Mouse (Mus musculus): ENCODE results near the gene Pik3c2a. TPM values are rescaled to one million over a fixed set of nuclear protein-coding genes. Genes with fewer than 3 reads are reported as not detected.
"Not testable (repeated sequence)": the region's sequence is repeated elsewhere in the genome, so short reads cannot be mapped to it uniquely, and the experiment has no call there.

The Pik3c2a gene
- polyA plus RNA-seq, 1 experiment from 2014 or later = 4.8 TPM

GRCm38 (mm10) chr7:116379181-116379580 lies 64.1 kb downstream of the Pik3c2a start:
- ATAC-seq; H3K4me1 ChIP-seq (ENCODE audit: insufficient read depth); H3K4me3 ChIP-seq (ENCODE audit: low read depth, low read length); H3K9me3 ChIP-seq (ENCODE audit: low read length); DNase-seq; H3K4me2 ChIP-seq (ENCODE audit: low read depth, low read length); H3K27ac ChIP-seq (ENCODE audit: low read depth); H3K9ac ChIP-seq (replicated peaks); H3K27me3 ChIP-seq (ENCODE audit: insufficient read depth, low read length): not testable (repeated sequence)
- TF ChIP-seq CTCF (IDR thresholded peaks at IDR 0.05; ENCODE audit: low read depth) = 0 out of 2 replicates have a peak, but pooled peaks have one; percentile 3
- peaks cover 19% of the 10 kb centered on the region for H3K36me3 ChIP-seq (replicated peaks; ENCODE audit: insufficient read depth, low read length)
- 84% methylated on average over 6 of the region's 6 CpGs for WGBS (ENCODE audit: insufficient replicate concordance)

DNA sequence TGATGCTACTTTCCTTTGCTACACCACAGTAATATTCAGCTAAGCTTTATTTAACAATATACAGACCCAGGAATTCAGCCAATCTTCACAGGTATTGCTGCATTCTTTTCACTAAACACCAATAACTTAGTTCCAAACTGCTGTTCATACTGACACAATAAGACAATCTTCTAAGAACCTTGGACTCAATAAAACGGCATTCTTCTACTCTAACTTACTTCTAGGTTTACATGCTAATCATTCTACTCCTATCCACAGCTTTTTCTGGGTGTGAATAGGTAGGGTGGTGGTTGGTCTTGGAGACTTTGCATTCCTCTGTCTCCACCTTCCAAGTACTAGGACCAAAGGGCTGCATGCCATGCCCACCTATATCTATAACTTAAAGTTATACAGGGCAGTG lies 69.0 kb downstream of the Pik3c2a start:
- Histone ChIP-seq H3K4me2 (ENCODE audit: low read depth, low read length) (no peak overlapping the region), H3K9me3 (ENCODE audit: low read length) (no peaks in the 10 kb centered on the region), H3K4me3 (ENCODE audit: low read depth, low read length) (no peak overlapping the region), H3K9ac (replicated peaks) (no peak overlapping the region), H3K27ac (ENCODE audit: low read depth) (no peak overlapping the region), H3K27me3 (ENCODE audit: insufficient read depth, low read length) (no peaks in the 10 kb centered on the region), H3K36me3 (replicated peaks; ENCODE audit: insufficient read depth, low read length) (peaks cover 30% of the 10 kb centered on the region), H3K4me1 (ENCODE audit: insufficient read depth) (no peaks in the 10 kb centered on the region; the same call in 1 of the 2 replicates)
- no peak for TF ChIP-seq EP300 (IDR thresholded peaks at IDR 0.05; ENCODE audit: low read depth)
- TF ChIP-seq CTCF (IDR thresholded peaks at IDR 0.05; ENCODE audit: low read depth) = no peak
- ATAC-seq (no peak), DNase-seq (no peak)
- 77% methylated on average over 1 of the region's 1 CpGs for WGBS (ENCODE audit: insufficient replicate concordance)

- peak; percentile 76 for DNase-seq
- H3K27ac ChIP-seq (ENCODE audit: low read depth) = no peak overlapping the region
- peak overlapping the region; percentile 49 for H3K4me2 ChIP-seq (ENCODE audit: low read depth, low read length)
Observed at GRCm38 (mm10) chr7:116336226-116336625, 107.0 kb downstream of the Pik3c2a start.

GRCm38 (mm10) chr7:116335133-116335532 lies 108.1 kb downstream of the Pik3c2a start:
- Histone ChIP-seq H3K36me3 (replicated peaks; ENCODE audit: insufficient read depth, low read length) (peaks cover 35% of the 10 kb centered on the region), H3K4me3 (ENCODE audit: low read depth, low read length) (peak overlapping the region; percentile 92), H3K4me1 (ENCODE audit: insufficient read depth) (peaks cover 22% of the 10 kb centered on the region), H3K27me3 (ENCODE audit: insufficient read depth, low read length) (no peaks in the 10 kb centered on the region), H3K4me2 (ENCODE audit: low read depth, low read length) (peak overlapping the region; percentile 91), H3K9me3 (ENCODE audit: low read length) (no peaks in the 10 kb centered on the region), H3K27ac (ENCODE audit: low read depth) (0 out of 2 replicates have a peak overlapping the region, but pooled peaks have one; percentile 74), H3K9ac (replicated peaks) (no peak overlapping the region)
- TF ChIP-seq CTCF (IDR thresholded peaks at IDR 0.05; ENCODE audit: low read depth) (no peak), EP300 (IDR thresholded peaks at IDR 0.05; ENCODE audit: low read depth) (no peak)
- 72% methylated on average over 6 of the region's 6 CpGs for WGBS (ENCODE audit: insufficient replicate concordance)
- ATAC-seq = no peak
- no peak for DNase-seq

More at GRCm38 (mm10) chr7:116336226-116336625, 107.0 kb downstream of the Pik3c2a start:
- TF ChIP-seq CTCF (IDR thresholded peaks at IDR 0.05; ENCODE audit: low read depth) = peak; percentile 73
- no peak for TF ChIP-seq EP300 (IDR thresholded peaks at IDR 0.05; ENCODE audit: low read depth)
- no peak overlapping the region for H3K4me3 ChIP-seq (ENCODE audit: low read depth, low read length)
- 56% methylated on average over 1 of the region's 1 CpGs for WGBS (ENCODE audit: insufficient replicate concordance)
- ATAC-seq = peak; percentile 1; the same call in 1 of the 2 replicates
- peaks cover 31% of the 10 kb centered on the region for H3K36me3 ChIP-seq (replicated peaks; ENCODE audit: insufficient read depth, low read length)
- no peaks in the 10 kb centered on the region for H3K27me3 ChIP-seq (ENCODE audit: insufficient read depth, low read length)
- no peak overlapping the region for H3K9ac ChIP-seq (replicated peaks)
- peaks cover 22% of the 10 kb centered on the region for H3K4me1 ChIP-seq (ENCODE audit: insufficient read depth)
- no peaks in the 10 kb centered on the region for H3K9me3 ChIP-seq (ENCODE audit: low read length)

- Histone ChIP-seq H3K27me3 (ENCODE audit: insufficient read depth, low read length) (no peaks in the 10 kb centered on the region), H3K4me3 (ENCODE audit: low read depth, low read length) (peak overlapping the region; percentile 92), H3K36me3 (replicated peaks; ENCODE audit: insufficient read depth, low read length) (peaks cover 34% of the 10 kb centered on the region), H3K9me3 (ENCODE audit: low read length) (no peaks in the 10 kb centered on the region), H3K4me2 (ENCODE audit: low read depth, low read length) (peak overlapping the region; percentile 91), H3K27ac (ENCODE audit: low read depth) (peak overlapping the region; percentile 74), H3K9ac (replicated peaks) (peak overlapping the region; percentile 98), H3K4me1 (ENCODE audit: insufficient read depth) (peaks cover 22% of the 10 kb centered on the region)
- 13% methylated on average over 8 of the region's 8 CpGs for WGBS (ENCODE audit: insufficient replicate concordance)
- TF ChIP-seq CTCF (IDR thresholded peaks at IDR 0.05; ENCODE audit: low read depth) = no peak
- TF ChIP-seq EP300 (IDR thresholded peaks at IDR 0.05; ENCODE audit: low read depth) = no peak
- no peak for DNase-seq
- no peak for ATAC-seq
Observed at GRCm38 (mm10) chr7:116334669-116335038, 108.6 kb downstream of the Pik3c2a start.

GRCm38 (mm10) chr7:116333713-116334668 lies 109.3 kb downstream of the Pik3c2a start, which contains the start of gene Rps13:
Rps13 (minus strand) TSS chr7:116334195.
- H3K4me3 ChIP-seq (ENCODE audit: low read depth, low read length) = peak within 1 kb of the TSS; percentile 92
- 2% methylated on average over 78 of the region's 78 CpGs for WGBS (ENCODE audit: insufficient replicate concordance)
- DNase-seq (peak; percentile 98), ATAC-seq (peak; percentile 98)
- no peaks in the 10 kb centered on the region for H3K9me3 ChIP-seq (ENCODE audit: low read length)
- TF ChIP-seq CTCF (IDR thresholded peaks at IDR 0.05; ENCODE audit: low read depth) (0 out of 2 replicates have a peak, but pooled peaks have one; percentile 3), EP300 (IDR thresholded peaks at IDR 0.05; ENCODE audit: low read depth) (peak; percentile 8; the same call in 1 of the 2 replicates)
- no peaks in the 10 kb centered on the region for H3K27me3 ChIP-seq (ENCODE audit: insufficient read depth, low read length)
- H3K27ac ChIP-seq (ENCODE audit: low read depth) = peak within 1 kb of the TSS; percentile 90
- peak within 1 kb of the TSS; percentile 91 for H3K4me2 ChIP-seq (ENCODE audit: low read depth, low read length)
- peaks cover 30% of the 10 kb centered on the region for H3K36me3 ChIP-seq (replicated peaks; ENCODE audit: insufficient read depth, low read length)
- peaks cover 22% of the 10 kb centered on the region for H3K4me1 ChIP-seq (ENCODE audit: insufficient read depth)
- H3K9ac ChIP-seq (replicated peaks) = peak within 1 kb of the TSS; percentile 98

All from liver, postnatal 0 days (tissue).